Mouse (Mus musculus): ENCODE data around the gene Fstl4. TPM values are rescaled to one million over a fixed set of nuclear protein-coding genes. Genes with fewer than 3 reads are reported as not detected.

The Fstl4 gene
- total and polyA plus RNA-seq, 2 experiments, result under 0.01 TPM; not detected in 1

DNA sequence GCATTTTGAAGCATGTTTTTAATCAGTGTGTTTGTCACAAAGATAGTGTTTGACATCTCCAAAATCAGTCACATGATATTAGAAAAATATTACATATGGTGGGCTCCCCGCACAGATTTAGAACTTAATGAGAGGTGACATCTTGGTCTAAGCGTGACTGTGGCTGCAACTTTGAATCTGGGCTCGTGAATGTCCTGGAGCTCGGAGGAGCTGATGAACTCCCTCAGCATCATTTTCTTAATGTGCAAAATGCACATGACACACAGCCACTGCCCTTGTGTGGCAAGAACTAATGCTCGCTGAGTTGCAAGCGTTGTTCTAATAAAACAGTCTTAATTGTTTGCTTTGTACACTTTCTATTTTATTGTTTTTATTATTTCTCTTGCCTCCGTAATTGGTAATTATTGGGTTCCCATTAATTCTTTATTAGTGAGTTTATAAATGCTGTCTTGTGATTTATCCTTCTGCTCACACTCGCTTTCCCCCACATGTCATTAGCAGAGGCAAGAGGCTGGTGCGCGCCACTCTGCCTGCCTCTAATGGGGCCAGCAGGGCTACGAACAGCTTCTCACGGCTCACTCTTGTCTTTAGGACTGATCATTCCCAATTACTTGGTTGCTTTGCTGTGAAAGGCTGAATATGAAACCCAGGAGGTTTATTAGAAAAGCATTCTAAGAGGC lies 67.3 kb downstream of the Fstl4 start:
- no peaks in the 10 kb centered on the region for H3K36me3 ChIP-seq (ENCODE audit: control insufficient read depth, insufficient read depth, low read length)
- TF ChIP-seq CTCF (IDR thresholded peaks at IDR 0.05; ENCODE audit: low read depth, low read length) (no peak), POLR2A (IDR thresholded peaks at IDR 0.05; ENCODE audit: extremely low read depth, insufficient read depth, low read length) (no peak)
- WGBS, result 89% methylated on average over 12 of the region's 12 CpGs
- no peak overlapping the region for H3K9ac ChIP-seq (ENCODE audit: low read depth, low read length)
- H3K27me3 ChIP-seq (ENCODE audit: control insufficient read depth, insufficient read depth, low read length), result no peaks in the 10 kb centered on the region
- no peaks in the 10 kb centered on the region for H3K4me1 ChIP-seq (ENCODE audit: control insufficient read depth, insufficient read depth, low read length)
- H3K4me3 ChIP-seq (ENCODE audit: insufficient read depth, low read depth, low read length), result no peak overlapping the region
- no peaks in the 10 kb centered on the region for H3K79me2 ChIP-seq (ENCODE audit: control insufficient read depth, insufficient read depth, low read length)
- no peak for DNase-seq (ENCODE audit: extremely low read depth, low read depth, low spot score)
- no peak overlapping the region for H3K27ac ChIP-seq (replicated peaks; ENCODE audit: insufficient read depth, low read depth, low read length)

DNA sequence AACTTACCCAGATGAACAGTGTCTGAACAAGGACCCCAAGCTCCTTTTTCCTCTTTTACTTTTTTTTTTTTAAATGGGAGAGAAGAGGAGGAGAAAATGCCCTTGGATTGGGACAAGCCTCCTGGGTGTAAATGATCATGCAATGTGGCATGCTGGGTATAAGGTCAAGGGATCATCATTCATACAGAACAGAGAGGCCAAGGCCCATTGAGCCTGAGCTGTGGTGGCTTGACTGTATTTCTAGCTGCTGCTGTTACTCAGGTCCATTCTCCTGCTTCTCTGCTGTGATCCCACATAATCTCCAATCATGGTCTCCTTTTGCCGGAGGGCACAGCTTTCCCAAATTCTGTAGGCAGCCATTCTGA lies 67.9 kb downstream of the Fstl4 start:
- Histone ChIP-seq H3K27me3 (ENCODE audit: control insufficient read depth, insufficient read depth, low read length) (no peaks in the 10 kb centered on the region), H3K9ac (ENCODE audit: low read depth, low read length) (no peak overlapping the region), H3K4me1 (ENCODE audit: control insufficient read depth, insufficient read depth, low read length) (no peaks in the 10 kb centered on the region), H3K4me3 (ENCODE audit: insufficient read depth, low read depth, low read length) (no peak overlapping the region), H3K79me2 (ENCODE audit: control insufficient read depth, insufficient read depth, low read length) (no peaks in the 10 kb centered on the region), H3K36me3 (ENCODE audit: control insufficient read depth, insufficient read depth, low read length) (no peaks in the 10 kb centered on the region), H3K27ac (replicated peaks; ENCODE audit: insufficient read depth, low read depth, low read length) (no peak overlapping the region)
- no peak for DNase-seq (ENCODE audit: extremely low read depth, low read depth, low spot score)
- 96% methylated on average over 1 of the region's 1 CpGs for WGBS
- TF ChIP-seq CTCF (IDR thresholded peaks at IDR 0.05; ENCODE audit: low read depth, low read length), result no peak
- no peak for TF ChIP-seq POLR2A (IDR thresholded peaks at IDR 0.05; ENCODE audit: extremely low read depth, insufficient read depth, low read length)

DNA sequence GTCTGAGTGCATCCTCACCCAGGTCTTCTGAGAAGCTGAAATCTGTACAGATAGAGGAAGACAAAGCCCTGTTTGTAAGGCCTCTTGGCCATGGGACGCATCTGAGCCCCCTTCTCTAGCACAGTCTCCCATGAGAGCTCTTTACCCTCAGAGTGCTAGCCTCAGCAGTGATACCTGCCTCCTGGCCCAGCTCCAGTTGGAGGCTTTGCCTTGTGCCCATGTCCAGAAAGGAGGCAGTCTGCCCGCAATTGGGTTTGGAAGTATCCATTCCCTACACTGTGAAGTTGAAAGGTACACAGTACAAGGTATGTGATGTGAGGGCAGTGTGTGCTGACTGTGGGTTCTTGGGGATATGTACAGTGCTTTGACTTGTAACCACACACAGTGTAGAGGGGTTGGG lies 84.3 kb downstream of the Fstl4 start:
- no peaks in the 10 kb centered on the region for H3K79me2 ChIP-seq (ENCODE audit: control insufficient read depth, insufficient read depth, low read length)
- no peaks in the 10 kb centered on the region for H3K4me1 ChIP-seq (ENCODE audit: control insufficient read depth, insufficient read depth, low read length)
- no peak overlapping the region for H3K27ac ChIP-seq (replicated peaks; ENCODE audit: insufficient read depth, low read depth, low read length)
- WGBS, result 88% methylated on average over 2 of the region's 2 CpGs
- no peaks in the 10 kb centered on the region for H3K27me3 ChIP-seq (ENCODE audit: control insufficient read depth, insufficient read depth, low read length)
- no peak overlapping the region for H3K9ac ChIP-seq (ENCODE audit: low read depth, low read length)
- no peak for DNase-seq (ENCODE audit: extremely low read depth, low read depth, low spot score)
- H3K36me3 ChIP-seq (ENCODE audit: control insufficient read depth, insufficient read depth, low read length), result no peaks in the 10 kb centered on the region
- TF ChIP-seq POLR2A (IDR thresholded peaks at IDR 0.05; ENCODE audit: extremely low read depth, insufficient read depth, low read length), result no peak
- no peak for TF ChIP-seq CTCF (IDR thresholded peaks at IDR 0.05; ENCODE audit: low read depth, low read length)
- no peak overlapping the region for H3K4me3 ChIP-seq (ENCODE audit: insufficient read depth, low read depth, low read length)

DNA sequence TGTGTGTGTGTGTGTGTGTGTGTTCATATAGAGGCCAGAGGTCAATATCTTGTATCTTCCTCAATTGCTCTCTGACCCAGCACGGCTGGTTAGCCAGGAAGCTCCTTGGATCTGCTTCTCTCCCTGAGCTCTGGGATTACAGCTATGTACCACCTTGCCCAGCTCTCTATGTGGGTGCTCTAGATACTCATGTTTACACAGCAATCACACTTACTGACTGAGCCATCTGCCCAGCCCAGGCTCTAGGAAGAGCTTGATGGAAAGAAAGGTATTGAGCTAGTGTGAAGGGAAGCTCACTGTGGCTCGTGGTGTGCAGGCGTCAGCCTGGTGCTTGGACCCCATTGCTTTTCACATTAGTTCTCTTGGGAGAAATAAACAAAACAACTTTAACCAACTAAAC lies 85.6 kb downstream of the Fstl4 start:
- no peak for DNase-seq (ENCODE audit: extremely low read depth, low read depth, low spot score)
- 73% methylated on average over 3 of the region's 3 CpGs for WGBS
- Histone ChIP-seq H3K4me3 (ENCODE audit: insufficient read depth, low read depth, low read length) (no peak overlapping the region), H3K79me2 (ENCODE audit: control insufficient read depth, insufficient read depth, low read length) (no peaks in the 10 kb centered on the region), H3K27ac (replicated peaks; ENCODE audit: insufficient read depth, low read depth, low read length) (no peak overlapping the region), H3K9ac (ENCODE audit: low read depth, low read length) (no peak overlapping the region), H3K36me3 (ENCODE audit: control insufficient read depth, insufficient read depth, low read length) (no peaks in the 10 kb centered on the region), H3K4me1 (ENCODE audit: control insufficient read depth, insufficient read depth, low read length) (no peaks in the 10 kb centered on the region), H3K27me3 (ENCODE audit: control insufficient read depth, insufficient read depth, low read length) (no peaks in the 10 kb centered on the region)
- TF ChIP-seq CTCF (IDR thresholded peaks at IDR 0.05; ENCODE audit: low read depth, low read length) (no peak), POLR2A (IDR thresholded peaks at IDR 0.05; ENCODE audit: extremely low read depth, insufficient read depth, low read length) (no peak)

DNA sequence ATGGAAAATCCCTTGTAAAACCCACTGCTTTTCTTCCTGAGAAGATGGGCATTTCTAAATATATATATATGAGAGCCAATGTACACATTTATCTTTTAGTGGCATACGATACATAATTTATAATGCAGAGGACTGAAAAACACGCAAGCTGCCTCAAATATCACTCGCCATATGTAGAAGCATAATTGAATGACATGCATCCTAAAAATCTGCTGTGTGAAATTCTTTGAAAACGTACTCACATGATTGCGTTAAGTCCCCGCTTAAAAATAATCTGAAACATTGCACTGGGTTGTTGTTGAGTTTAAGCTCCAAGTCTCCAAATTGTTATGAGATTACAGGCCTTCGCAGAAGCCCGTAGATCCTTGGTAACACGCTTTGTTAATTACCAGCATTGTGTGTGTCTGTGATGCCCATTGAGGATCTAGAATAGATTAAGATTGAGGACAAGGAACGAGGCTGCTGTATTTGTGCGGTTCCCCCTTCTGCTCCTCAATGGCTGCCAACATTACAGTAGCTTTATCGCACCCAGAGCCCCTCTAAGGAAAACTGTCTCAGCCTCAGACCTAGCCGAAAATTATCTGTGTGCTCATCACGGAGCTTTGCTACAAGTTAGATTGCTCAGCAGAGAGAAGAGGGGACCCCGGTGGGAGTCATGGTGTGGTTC lies 108.5 kb downstream of the Fstl4 start:
- no peaks in the 10 kb centered on the region for H3K79me2 ChIP-seq (ENCODE audit: control insufficient read depth, insufficient read depth, low read length)
- TF ChIP-seq POLR2A (IDR thresholded peaks at IDR 0.05; ENCODE audit: extremely low read depth, insufficient read depth, low read length), result no peak
- no peak for TF ChIP-seq CTCF (IDR thresholded peaks at IDR 0.05; ENCODE audit: low read depth, low read length)
- H3K4me1 ChIP-seq (ENCODE audit: control insufficient read depth, insufficient read depth, low read length), result no peaks in the 10 kb centered on the region
- no peak overlapping the region for H3K4me3 ChIP-seq (ENCODE audit: insufficient read depth, low read depth, low read length)
- no peaks in the 10 kb centered on the region for H3K36me3 ChIP-seq (ENCODE audit: control insufficient read depth, insufficient read depth, low read length)
- no peak for DNase-seq (ENCODE audit: extremely low read depth, low read depth, low spot score)
- no peak overlapping the region for H3K9ac ChIP-seq (ENCODE audit: low read depth, low read length)
- H3K27ac ChIP-seq (replicated peaks; ENCODE audit: insufficient read depth, low read depth, low read length), result no peak overlapping the region
- peaks cover 4% of the 10 kb centered on the region; the same call in 1 of the 2 replicates for H3K27me3 ChIP-seq (ENCODE audit: control insufficient read depth, insufficient read depth, low read length)
- 91% methylated on average over 15 of the region's 15 CpGs for WGBS

Data from liver, adult 2 months (tissue).